Mouse (Mus musculus) c-Kit-positive CD71-positive TER-119-positive erythroid progenitor cells, embryonic 14.5 days (primary cell): ENCODE data around the gene Dap.

Experiments
- DNase-seq: peaks from one replicate; pipeline ENCODE4 v3.0.0-alpha.2; 2013; ENCODE audit warnings: low spot score

Dap gene

DNA sequence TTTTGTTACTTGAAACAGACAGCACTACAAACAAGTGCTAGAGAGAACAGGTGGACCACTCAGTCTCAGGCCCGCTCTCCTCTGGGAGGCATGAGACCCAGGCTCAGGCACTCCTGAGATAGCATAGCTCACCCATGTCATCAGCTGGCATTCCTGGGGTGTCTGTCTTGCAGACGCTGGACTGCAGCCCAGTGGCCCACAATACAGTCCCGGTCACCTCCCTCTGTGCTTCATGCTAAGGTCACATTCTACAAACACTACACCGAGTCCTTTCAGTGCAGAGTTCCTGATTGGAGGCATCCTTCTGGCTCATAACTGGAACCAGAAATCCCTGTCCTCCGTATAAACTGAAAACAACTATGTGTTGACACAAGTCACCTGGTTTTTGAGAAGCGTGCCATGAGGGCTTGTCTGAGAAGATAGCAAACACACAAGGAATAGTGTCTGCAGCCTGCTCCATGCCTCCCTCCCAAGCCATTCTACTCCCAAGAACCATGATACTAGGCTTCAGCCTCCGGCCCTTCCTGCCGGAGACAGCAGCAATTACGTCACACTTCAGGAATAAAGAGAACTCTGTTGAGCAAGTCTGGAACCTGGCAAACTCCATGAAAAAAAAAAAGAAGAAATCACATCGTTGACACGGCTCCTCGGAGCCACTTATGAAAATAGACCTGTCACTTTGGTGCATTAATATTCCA, 78.3 kb downstream of the Dap start:
- DNase-seq: no peak

- no peak for DNase-seq
Observed at GRCm38 (mm10) chr15:31304302-31304701, 80.2 kb downstream of the Dap start.

DNA sequence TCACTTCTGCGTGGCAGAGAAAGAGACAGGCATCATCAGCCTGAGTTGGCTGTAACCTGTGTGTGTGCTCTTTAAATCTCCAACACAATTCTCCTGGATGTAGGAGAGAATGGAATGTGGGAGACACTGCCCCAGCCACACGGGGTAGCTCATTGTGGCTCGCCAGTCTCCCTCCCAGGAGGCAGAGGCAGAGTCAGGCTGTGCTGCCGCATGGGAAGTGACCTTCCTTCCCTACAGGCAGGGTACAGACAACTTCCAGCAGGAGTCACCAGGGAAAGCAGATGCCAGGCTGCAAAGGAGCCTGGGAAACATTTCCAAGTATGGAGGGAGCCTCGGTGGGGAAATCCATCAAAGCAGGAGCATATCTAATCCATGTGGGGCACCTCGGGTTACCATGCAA, 81.1 kb downstream of the Dap start:
- DNase-seq: no peak

- no peak for DNase-seq
Observed at GRCm38 (mm10) chr15:31306726-31307125, 82.6 kb downstream of the Dap start.

DNA sequence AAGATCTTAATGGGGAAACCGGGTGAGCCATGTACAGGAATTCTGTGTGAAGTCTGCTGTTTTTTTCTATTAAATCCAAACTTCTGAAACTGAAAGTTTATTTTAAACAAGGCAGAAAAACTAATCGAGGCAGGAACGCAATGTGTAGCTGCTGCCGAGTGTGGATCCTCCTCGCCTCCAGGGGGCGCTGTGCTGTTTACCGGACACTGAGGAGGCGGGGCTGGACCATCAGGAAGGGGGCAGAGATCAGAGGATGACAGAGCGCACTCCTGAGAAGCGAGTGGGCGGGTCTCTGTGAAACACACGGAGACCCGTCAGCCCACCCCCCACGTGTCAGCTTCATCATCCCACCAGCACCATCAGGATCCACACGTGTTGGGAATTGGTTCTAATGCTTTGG, 85.4 kb downstream of the Dap start:
- no peak for DNase-seq

GRCm38 (mm10) chr15:31312001-31312400, 87.9 kb downstream of the Dap start:
- no peak for DNase-seq

DNA sequence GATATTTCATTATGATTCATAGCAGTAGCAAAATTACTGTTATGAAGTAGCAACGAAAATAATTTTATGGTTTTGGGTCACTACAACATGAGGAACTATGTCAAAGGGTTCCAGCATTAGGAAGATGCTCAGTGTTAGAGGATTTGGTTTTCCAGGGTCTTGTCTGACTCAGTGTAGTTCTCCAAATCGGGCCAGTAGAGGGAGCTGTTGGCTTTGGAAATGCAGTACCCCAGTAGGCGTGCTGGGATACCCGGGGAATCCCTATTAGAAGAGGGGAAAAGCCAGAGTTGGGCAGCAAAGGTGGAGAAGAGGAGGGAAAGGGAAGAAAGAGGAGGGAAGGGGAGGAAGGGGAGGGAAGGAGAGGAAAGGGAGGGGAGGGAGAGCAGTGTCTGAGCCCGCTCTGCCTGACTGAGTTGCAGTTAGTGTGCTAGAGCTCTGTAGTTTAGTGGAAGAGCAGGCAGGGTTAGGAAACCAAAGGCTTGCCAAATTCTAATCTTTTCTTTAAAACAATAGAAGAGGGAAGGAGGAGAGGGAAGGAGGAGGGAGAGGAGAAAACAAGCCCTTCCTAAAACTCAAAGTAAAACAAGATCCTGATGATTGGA, 91.6 kb downstream of the Dap start:
- DNase-seq: peak; percentile 29

DNA sequence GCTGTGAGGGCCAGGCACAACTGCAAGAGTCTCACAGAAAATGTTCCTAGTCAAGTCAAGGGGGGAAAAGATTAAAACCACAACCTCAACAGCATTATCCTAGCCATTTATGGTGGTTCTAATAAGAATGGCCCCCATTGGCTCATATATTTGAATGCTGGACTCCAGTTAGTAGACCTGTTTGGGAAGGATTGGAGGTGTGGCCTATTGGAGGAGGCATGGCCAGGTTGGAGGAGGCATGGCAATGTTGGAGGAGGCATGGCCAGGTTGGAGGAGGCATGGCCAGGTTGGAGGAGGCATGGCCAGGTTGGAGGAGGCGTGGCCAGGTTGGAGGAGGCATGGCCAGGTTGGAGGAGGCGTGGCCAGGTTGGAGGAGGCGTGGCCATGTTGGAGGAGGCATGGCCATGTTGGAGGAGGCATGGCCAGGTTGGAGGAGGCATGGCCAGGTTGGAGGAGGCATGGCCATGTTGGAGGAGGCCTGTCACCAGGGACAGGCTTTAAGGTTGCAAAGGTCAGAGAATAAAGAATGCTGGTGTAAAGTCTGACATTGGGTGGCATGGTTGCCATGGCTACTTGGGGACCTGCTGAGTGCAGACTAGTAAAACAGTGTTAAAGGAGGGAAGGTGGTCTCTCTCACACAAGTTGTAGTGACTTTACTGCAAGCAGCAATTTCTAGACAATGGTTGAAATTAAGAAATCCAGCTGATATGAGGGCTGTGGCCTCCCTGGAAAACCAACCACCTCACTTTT, 93.1 kb downstream of the Dap start:
- DNase-seq: no peak

- no peak for DNase-seq
Observed at GRCm38 (mm10) chr15:31318158-31318955, 94.2 kb downstream of the Dap start.

DNA sequence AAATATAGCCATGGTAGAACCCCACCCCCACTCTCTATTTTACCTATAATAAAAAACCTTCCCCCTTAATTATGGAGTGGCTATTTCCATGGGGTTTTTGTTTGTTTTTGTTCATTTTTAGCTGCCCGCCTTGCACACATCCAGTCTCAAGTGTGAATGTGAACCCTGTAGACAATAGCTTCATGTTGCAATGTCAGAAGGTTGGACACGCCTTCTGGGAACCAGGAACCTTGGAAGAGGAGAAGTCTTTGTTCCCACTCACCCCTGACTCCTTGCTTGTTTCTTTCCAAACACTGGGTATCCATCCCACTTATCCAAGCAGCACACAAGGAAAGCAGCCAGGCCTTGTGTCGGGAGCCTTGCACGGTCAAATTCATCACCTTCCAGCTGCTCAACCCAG, 94.9 kb downstream of the Dap start:
- DNase-seq: no peak

- DNase-seq: no peak
Observed at GRCm38 (mm10) chr15:31320598-31321377, 96.7 kb downstream of the Dap start.

DNA sequence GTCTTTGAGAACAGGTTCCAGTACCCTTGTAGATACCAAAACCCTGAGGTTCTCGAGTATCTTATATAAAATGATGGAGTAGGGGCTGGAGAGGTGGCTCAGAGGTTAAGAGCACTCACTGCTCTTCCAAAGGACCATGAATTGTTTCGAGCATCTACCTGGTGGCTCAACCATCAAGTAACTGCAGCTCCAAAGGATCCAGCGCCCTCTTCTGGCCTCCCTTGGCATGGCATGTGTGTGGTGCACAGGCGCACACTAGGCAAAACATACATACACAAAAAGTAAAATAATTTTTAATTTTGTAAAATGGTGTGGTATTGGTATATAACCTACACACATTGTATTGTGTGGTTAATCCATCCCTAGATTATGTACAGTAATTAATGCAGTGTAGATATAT, 99.6 kb downstream of the Dap start:
- no peak for DNase-seq
